Mouse (Mus musculus) brain, embryonic 18.5 days (tissue): Measurements from ENCODE around the gene Vmn1r95.
"Not testable (repeated sequence)": the region's sequence is repeated elsewhere in the genome, so short reads cannot be mapped to it uniquely, and the experiment has no call there.

Source experiments
- DNase-seq: peaks from one replicate; pipeline ENCODE4 v3.0.0-alpha.2; 2012; ENCODE audit warnings: low read depth, low spot score

Gene Vmn1r95

DNA sequence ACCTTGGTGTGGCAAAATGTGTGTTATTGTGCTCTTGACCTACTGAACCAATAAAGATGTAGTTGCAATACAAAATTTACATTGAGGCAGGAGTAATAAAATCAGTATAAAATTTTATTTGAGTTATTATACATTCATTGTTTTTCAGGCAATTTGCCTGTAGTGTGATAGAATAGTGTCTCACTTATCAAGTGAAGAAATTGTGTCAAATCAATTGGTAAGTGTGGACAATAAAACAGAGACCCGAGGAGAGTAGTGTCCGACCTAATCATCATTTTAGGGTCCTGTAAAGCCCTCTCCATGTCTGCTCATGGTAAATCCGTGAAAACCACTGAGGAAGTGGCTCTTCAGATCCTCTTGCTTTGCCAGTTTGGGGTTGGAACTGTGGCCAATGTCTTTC, at the start of gene Vmn1r95:
TSS of gene Vmn1r95 (plus strand) at position 301 of the 400 bp plus-strand sequence.
- not testable (repeated sequence) for DNase-seq

DNA sequence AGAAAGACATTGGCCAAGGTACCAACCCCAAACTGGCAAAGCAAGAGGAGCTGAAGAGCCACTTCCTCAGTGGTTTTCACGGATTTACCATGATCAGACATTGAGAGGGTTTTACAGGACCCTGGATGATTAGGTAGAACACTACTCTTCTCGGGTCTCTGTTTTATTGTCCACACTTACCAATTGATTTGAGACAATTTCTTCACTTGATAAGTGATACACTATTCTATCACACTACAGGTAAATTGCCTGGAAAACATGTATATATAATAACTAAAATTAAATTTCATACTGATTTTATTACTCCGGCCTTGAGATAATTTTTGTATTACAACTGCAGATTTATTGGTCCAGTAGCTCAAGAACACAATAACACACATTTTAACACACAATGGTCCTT, 25.2 kb upstream of the Vmn1r95 start, which contains the start of gene Vmn1r94:
TSS of gene Vmn1r94 (minus strand) at position 101 of the 400 bp plus-strand sequence.
- not testable (repeated sequence) for DNase-seq

DNA sequence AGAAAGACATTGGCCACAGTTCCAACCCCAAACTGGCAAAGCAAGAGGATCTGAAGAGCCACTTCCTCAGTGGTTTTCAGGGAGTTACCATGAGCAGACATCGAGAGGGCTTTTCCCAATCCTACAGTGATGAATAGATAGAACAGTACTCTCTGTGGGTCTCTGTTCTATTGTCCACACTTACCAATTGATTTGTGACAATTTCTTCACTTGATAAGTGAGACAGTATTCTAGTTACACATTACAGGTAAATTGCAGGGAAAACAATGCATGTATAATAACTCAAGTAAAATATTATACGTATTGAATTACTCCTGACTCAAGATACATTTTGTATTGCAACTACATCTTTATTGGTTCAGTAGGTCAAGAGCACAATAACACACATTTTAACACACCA, 12.0 kb downstream of the Vmn1r95 start, which contains the start of gene Gm6164:
TSS of gene Gm6164 (minus strand) at position 101 of the 400 bp plus-strand sequence.
- not testable (repeated sequence) for DNase-seq

DNA sequence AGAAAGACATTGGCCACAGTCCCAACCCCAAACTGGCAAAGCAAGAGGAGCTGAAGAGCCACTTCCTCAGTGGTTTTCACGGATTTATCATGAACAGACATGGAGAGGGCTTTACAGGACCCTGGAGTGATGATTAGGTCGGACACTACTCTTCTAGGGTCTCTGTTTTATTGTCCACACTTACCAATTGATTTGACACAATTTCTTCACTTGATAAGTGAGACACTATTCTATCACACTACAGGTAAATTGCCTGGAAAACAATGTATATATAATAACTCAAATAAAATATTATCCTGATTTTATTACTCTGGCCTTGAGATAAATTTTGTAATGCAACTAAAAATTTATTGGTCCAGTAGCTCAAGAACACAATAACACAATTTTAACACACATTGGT, 40.2 kb downstream of the Vmn1r95 start, which contains the start of gene Gm4498:
TSS of gene Gm4498 (minus strand) at position 101 of the 400 bp plus-strand sequence.
- DNase-seq, result not testable (repeated sequence)
